8 mouse cellular contexts compared by ENCODE assay signal in the genomic region with DNA sequence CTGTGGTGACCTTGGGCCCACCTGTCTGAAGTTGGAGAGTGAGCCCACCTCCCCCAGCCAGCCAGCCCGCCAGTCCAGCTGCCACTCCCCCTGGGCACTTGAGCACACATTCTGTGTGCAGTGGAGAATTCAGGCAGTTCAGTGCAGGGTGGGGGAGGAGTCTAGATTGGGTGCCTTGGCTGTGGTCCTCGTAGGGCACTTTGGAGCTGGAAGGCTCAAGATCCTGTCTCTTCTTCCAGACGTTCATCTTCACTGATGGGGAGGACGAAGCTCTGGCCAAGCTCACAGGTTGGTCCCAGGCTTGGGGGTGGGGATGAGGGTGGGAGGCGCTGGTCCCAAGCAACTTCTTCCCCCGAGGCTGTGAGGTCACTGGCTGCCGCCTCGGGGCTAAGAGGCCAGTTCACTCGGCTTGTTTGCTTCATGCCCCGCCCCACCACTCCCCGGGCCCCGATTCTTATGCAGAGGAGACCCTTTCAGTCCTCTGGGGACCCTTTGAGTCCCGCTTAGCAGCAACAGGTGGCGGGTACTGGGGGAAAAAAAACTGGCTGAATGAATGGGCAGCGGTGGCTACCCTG. TPM values are rescaled to one million over a fixed set of nuclear protein-coding genes. Genes with fewer than 3 reads are reported as not detected.
A peak's percentile ranks its signal among the peaks of the same experiment; 100 is the strongest.
DNase-seq lines count a peak whose midpoint lies in the region; ATAC-seq lines count a peak whose summit lies in the region.

No protein-coding gene starts in this region.

- H3K9ac ChIP-seq in kidney, embryonic 15.5 days: peak overlapping the region; percentile 21
- H3K9ac ChIP-seq in intestine, embryonic 14.5 days (ENCODE audit: low read length): peak overlapping the region; percentile 29; the same call in 1 of the 2 replicates
- H3K9ac ChIP-seq in midbrain, embryonic 15.5 days: peak overlapping the region; percentile 41; the same call in 1 of the 2 replicates

- DNase-seq in kidney, postnatal 14 days: no peak
- peak; percentile 81 for DNase-seq in embryo, embryonic 10.5 days (ENCODE audit: low spot score)
- peak; percentile 86 for DNase-seq in intestine, embryonic 14.5 days (ENCODE audit: low spot score)
- DNase-seq in ovary, postnatal 10 days (ENCODE audit: low spot score): no peak
- DNase-seq in gastrocnemius, postnatal 4 days (ENCODE audit: low spot score in 2 of 2): no peak
- DNase-seq in left cerebral cortex, adult 18-20 months (ENCODE audit: low spot score in 2 of 2): no peak

- peak; percentile 5; the same call in 1 of the 2 replicates for ATAC-seq in kidney, embryonic 15.5 days (replicated peaks; ENCODE audit: low FRiP score)
- ATAC-seq in intestine, embryonic 14.5 days (replicated peaks; ENCODE audit: low FRiP score, low TSS enrichment, low read depth): peak; percentile 40
- no peak; the same call in 1 of the 2 replicates for ATAC-seq in midbrain, embryonic 15.5 days (replicated peaks)

- peak overlapping the region; percentile 95 for H3K27ac ChIP-seq in kidney, embryonic 15.5 days
- peak overlapping the region; percentile 92 for H3K27ac ChIP-seq in intestine, embryonic 14.5 days (ENCODE audit: low read depth)
- peak overlapping the region; percentile 81 for H3K27ac ChIP-seq in midbrain, embryonic 15.5 days

- H3K36me3 ChIP-seq in kidney, embryonic 15.5 days: peaks cover 36% of the 10 kb centered on the region
- peaks cover 9% of the 10 kb centered on the region; the same call in 1 of the 2 replicates for H3K36me3 ChIP-seq in intestine, embryonic 14.5 days (ENCODE audit: control insufficient read depth, insufficient read depth, low read length)
- no peaks in the 10 kb centered on the region for H3K36me3 ChIP-seq in midbrain, embryonic 15.5 days (replicated peaks)

- peaks cover 66% of the 10 kb centered on the region for H3K4me1 ChIP-seq in kidney, embryonic 15.5 days
- H3K4me1 ChIP-seq in intestine, embryonic 14.5 days (replicated peaks; ENCODE audit: control insufficient read depth, insufficient read depth, low read length): peaks cover 40% of the 10 kb centered on the region
- peaks cover 56% of the 10 kb centered on the region for H3K4me1 ChIP-seq in midbrain, embryonic 15.5 days

- H3K27me3 ChIP-seq in kidney, embryonic 15.5 days: no peaks in the 10 kb centered on the region
- H3K27me3 ChIP-seq in intestine, embryonic 14.5 days (replicated peaks; ENCODE audit: control insufficient read depth, insufficient read depth, low read length): peaks cover 28% of the 10 kb centered on the region
- no peaks in the 10 kb centered on the region; the same call in 1 of the 2 replicates for H3K27me3 ChIP-seq in midbrain, embryonic 15.5 days (replicated peaks)

- WGBS in kidney, embryonic 15.5 days: 23% methylated on average over 15 of the region's 15 CpGs
- 15% methylated on average over 14 of the region's 15 CpGs for WGBS in intestine, embryonic 14.5 days
- 8% methylated on average over 15 of the region's 15 CpGs for WGBS in midbrain, embryonic 15.5 days

- peak overlapping the region; percentile 92 for H3K4me2 ChIP-seq in kidney, embryonic 15.5 days
- peak overlapping the region; percentile 51 for H3K4me2 ChIP-seq in intestine, embryonic 14.5 days (ENCODE audit: low read length)
- H3K4me2 ChIP-seq in midbrain, embryonic 15.5 days: peak overlapping the region; percentile 89

- H3K4me3 ChIP-seq in kidney, embryonic 15.5 days (replicated peaks): peak overlapping the region; percentile 66
- H3K4me3 ChIP-seq in intestine, embryonic 14.5 days (ENCODE audit: low read depth, low read length): peak overlapping the region; percentile 15
- H3K4me3 ChIP-seq in midbrain, embryonic 15.5 days: peak overlapping the region; percentile 49; the same call in 1 of the 2 replicates

- H3K9me3 ChIP-seq in kidney, embryonic 15.5 days (replicated peaks): no peaks in the 10 kb centered on the region
- no peaks in the 10 kb centered on the region for H3K9me3 ChIP-seq in intestine, embryonic 14.5 days (ENCODE audit: control insufficient read depth, low read length)
- H3K9me3 ChIP-seq in midbrain, embryonic 15.5 days: no peaks in the 10 kb centered on the region

RNA-seq across cellular contexts. Expression of a gene that starts 4.6 kb away (rescaled TPM):
- 32.3 and 34.5 TPM in 2 replicates for polyA plus RNA-seq in kidney, embryonic 15.5 days (2015; fragmentation: Nextera tagmentation; extraction: Ambion mirVana)
- 12.6 and 15.4 TPM in 2 replicates for polyA plus RNA-seq in intestine, embryonic 14.5 days (2014; fragmentation: Nextera tagmentation; extraction: Ambion mirVana)
- polyA plus RNA-seq in midbrain, embryonic 15.5 days (2015; fragmentation: Nextera tagmentation; extraction: Ambion mirVana): 20.4 and 21.8 TPM in 2 replicates
- 10 to 100 TPM; 11.4 to 13.8 TPM for total RNA-seq in gastrocnemius, postnatal 4 days (2021)
- 10 to 100 TPM; 17.0 to 17.1 TPM for total RNA-seq in left cerebral cortex, adult 18-20 months (2021)

RNA-seq across cellular contexts. Expression of a gene that starts 37.1 kb away (rescaled TPM):
- polyA plus RNA-seq in kidney, embryonic 15.5 days (2015; fragmentation: Nextera tagmentation; extraction: Ambion mirVana): 32.3 and 39.9 TPM in 2 replicates
- polyA plus RNA-seq in intestine, embryonic 14.5 days (2014; fragmentation: Nextera tagmentation; extraction: Ambion mirVana): 39.5 and 44.8 TPM in 2 replicates
- 80.3 and 84.2 TPM in 2 replicates for polyA plus RNA-seq in midbrain, embryonic 15.5 days (2015; fragmentation: Nextera tagmentation; extraction: Ambion mirVana)
- 10 to 100 TPM; 66.9 to 68.8 TPM for total RNA-seq in gastrocnemius, postnatal 4 days (2021)
- total RNA-seq in left cerebral cortex, adult 18-20 months (2021): 100 to 1,000 TPM; 202 to 209 TPM

RNA-seq across cellular contexts. Expression of a gene that starts 46.8 kb away (rescaled TPM):
- 0.45 TPM in 1 of 2 replicates, not detected in the other for polyA plus RNA-seq in kidney, embryonic 15.5 days (2015; fragmentation: Nextera tagmentation; extraction: Ambion mirVana)
- polyA plus RNA-seq in intestine, embryonic 14.5 days (2014; fragmentation: Nextera tagmentation; extraction: Ambion mirVana): 0.54 TPM in 1 of 2 replicates, not detected in the other
- 0.41 TPM in 1 of 2 replicates, not detected in the other for polyA plus RNA-seq in midbrain, embryonic 15.5 days (2015; fragmentation: Nextera tagmentation; extraction: Ambion mirVana)
- total RNA-seq in gastrocnemius, postnatal 4 days (2021): not detected
- total RNA-seq in left cerebral cortex, adult 18-20 months (2021): not detected

Comparison
In these comparisons a context has a peak if more than half of its experiments do, and no peak if none do; other contexts are left out.
1. H3K4me3 ChIP-seq: peak in every context shown above with its lines; median percentile 66 in kidney, embryonic 15.5 days; 49 in midbrain, embryonic 15.5 days; 15 in intestine, embryonic 14.5 days.
2. DNase-seq: peak in embryo, embryonic 10.5 days (single experiment) and intestine, embryonic 14.5 days (single experiment); none in kidney, postnatal 14 days (single experiment), ovary, postnatal 10 days (single experiment), gastrocnemius, postnatal 4 days (0 of 2) and left cerebral cortex, adult 18-20 months (0 of 2).
3. Peak in every context shown above with its lines, with median percentiles within 50 percentile points of each other: H3K27ac ChIP-seq, H3K4me2 ChIP-seq and H3K9ac ChIP-seq.